Mouse (Mus musculus) embryonic facial prominence, embryonic 11.5 days (tissue): Measurements from ENCODE around the gene Arhgef17. TPM values are rescaled to one million over a fixed set of nuclear protein-coding genes. Genes with fewer than 3 reads are reported as not detected.

Experiments used
- ATAC-seq: fragments of 200-750 bp; cut with Nextera tagmentation; replicated peaks from 2 replicates; pipeline ENCODE4 v1.8.0; 2017; ENCODE audit warnings: low read depth; ENCODE audit not compliant: insufficient number of reproducible peaks, low FRiP score, low TSS enrichment
- DNase-seq: peaks from one replicate; pipeline ENCODE4 v3.0.0-alpha.2; 2015; ENCODE audit warnings: low spot score
- H3K27ac ChIP-seq: fragments of 300-500 bp; sonication (generic); replicated peaks from 2 replicates; pipeline ENCODE4 v1.5.1; 2014; ENCODE audit warnings: mild to moderate bottlenecking, low read depth, low read length, control low read depth
- H3K27me3 ChIP-seq: fragments of 300-500 bp; sonication (generic); 2 replicates; pipeline ENCODE4 v1.6.1; 2014; ENCODE audit warnings: mild to moderate bottlenecking, low read length, moderate library complexity, mixed read lengths; ENCODE audit not compliant: control insufficient read depth, insufficient read depth
- H3K36me3 ChIP-seq: fragments of 300-500 bp; sonication (generic); replicated peaks from 2 replicates; pipeline ENCODE4 v1.6.1; 2014; ENCODE audit warnings: low read depth, mild to moderate bottlenecking, low read length, moderate library complexity, mixed read lengths; ENCODE audit not compliant: control insufficient read depth, insufficient read depth
- H3K4me1 ChIP-seq: fragments of 300-500 bp; sonication (generic); 2 replicates; pipeline ENCODE4 v1.6.1; 2014; ENCODE audit warnings: low read length, mixed read lengths; ENCODE audit not compliant: control insufficient read depth, insufficient read depth
- H3K4me2 ChIP-seq: fragments of 300-500 bp; sonication (generic); 2 replicates; pipeline ENCODE4 v1.6.1; 2014; ENCODE audit warnings: low read depth, mild to moderate bottlenecking, control low read depth, low read length, moderate library complexity
- H3K4me3 ChIP-seq: fragments of 300-500 bp; sonication (generic); 2 replicates; pipeline ENCODE4 v1.5.1; 2014; ENCODE audit warnings: low read depth, low read length, control low read depth
- H3K9ac ChIP-seq: fragments of 300-500 bp; sonication (generic); replicated peaks from 2 replicates; pipeline ENCODE4 v1.6.1; 2014; ENCODE audit warnings: mild to moderate bottlenecking, control low read depth, low read length
- H3K9me3 ChIP-seq: fragments of 300-500 bp; sonication (generic); replicated peaks from 2 replicates; pipeline ENCODE4 v1.6.1; 2016; ENCODE audit warnings: mild to moderate bottlenecking, low read length, inconsistent platforms, mixed read lengths; ENCODE audit not compliant: control insufficient read depth
- whole genome bisulfite sequencing: fragments of 180-500 bp; shearing (Covaris S2); extraction: QIAGEN DNeasy Blood & Tissue Kit; methylation state at CpG from one replicate; pipeline ENCODE4 v1.1.7; 2014; 5-methylcytosine and 5-hydroxymethylcytosine counted together
- polyA plus RNA-seq: library from polyadenylated mRNA; unstranded; fragments of >200 nt; fragmentation: Nextera tagmentation; extraction: Ambion mirVana; gene quantifications from 2 replicates; pipeline ENCODE4 v1.2.1, GENCODE M21; 2014

Gene Arhgef17
- polyA plus RNA-seq, 1 experiment from 2014 or later = 8.1 TPM

DNA sequence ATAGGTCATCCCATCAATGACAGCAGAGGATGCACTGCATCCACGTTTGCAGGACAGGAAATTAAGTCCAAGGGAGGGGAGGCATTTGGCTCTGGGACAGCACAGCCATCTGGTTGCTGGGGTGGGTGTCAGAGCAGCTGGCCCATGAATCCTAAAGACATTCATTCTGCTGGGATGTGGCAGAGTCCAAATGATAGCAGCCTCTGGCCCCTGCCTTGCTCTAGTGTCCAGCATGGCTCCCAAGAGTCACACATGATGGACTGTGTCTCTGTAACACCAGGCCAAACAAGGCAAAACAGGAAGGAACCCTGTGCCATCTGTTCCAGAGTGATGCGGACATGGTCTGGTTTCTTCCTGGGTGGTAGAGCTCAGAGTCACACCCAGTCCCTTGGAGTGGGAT, 20.0 kb upstream of the Arhgef17 start:
- no peaks in the 10 kb centered on the region for H3K27me3 ChIP-seq
- H3K4me3 ChIP-seq = no peak overlapping the region
- ATAC-seq (no peak), DNase-seq (no peak)
- no peak overlapping the region for H3K4me2 ChIP-seq
- no peak overlapping the region for H3K9ac ChIP-seq
- H3K9me3 ChIP-seq = no peaks in the 10 kb centered on the region
- H3K36me3 ChIP-seq = no peaks in the 10 kb centered on the region
- H3K27ac ChIP-seq = no peak overlapping the region
- H3K4me1 ChIP-seq = no peaks in the 10 kb centered on the region
- 60% methylated on average over 2 of the region's 2 CpGs for WGBS

DNA sequence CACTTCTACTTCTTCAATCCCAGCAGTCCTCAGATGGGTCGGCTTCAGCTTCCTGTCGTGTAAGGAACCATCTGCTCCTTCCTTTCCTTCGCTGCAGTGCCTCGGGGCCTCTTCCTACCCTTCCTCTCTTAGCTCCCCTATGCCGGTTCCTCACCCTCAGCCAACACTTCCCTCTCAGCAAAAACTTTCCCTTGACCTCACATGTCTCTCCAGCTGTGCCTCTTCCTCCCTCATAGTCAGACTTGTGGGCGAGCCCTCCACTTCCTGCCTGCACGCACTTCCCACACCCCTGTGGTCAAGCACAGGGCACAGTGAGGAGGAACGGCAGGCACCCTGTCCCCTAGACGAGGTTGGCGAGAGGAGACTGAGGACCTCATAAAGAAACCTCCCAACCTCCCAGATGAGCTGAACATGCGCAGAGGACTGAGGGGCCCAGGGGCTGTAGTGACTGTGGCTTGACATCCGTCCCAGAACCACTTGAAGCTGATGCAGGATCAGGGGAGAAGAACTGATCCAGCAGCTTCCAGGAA, 18.6 kb upstream of the Arhgef17 start:
- H3K9ac ChIP-seq = no peak overlapping the region
- no peaks in the 10 kb centered on the region for H3K36me3 ChIP-seq
- 0 out of 2 replicates have a peak overlapping the region, but pooled peaks have one; percentile 47 for H3K27ac ChIP-seq
- H3K4me2 ChIP-seq = no peak overlapping the region
- WGBS = 42% methylated on average over 12 of the region's 12 CpGs
- no peaks in the 10 kb centered on the region for H3K27me3 ChIP-seq
- DNase-seq (no peak), ATAC-seq (no peak; the same call in 1 of the 2 replicates)
- no peaks in the 10 kb centered on the region for H3K4me1 ChIP-seq
- H3K9me3 ChIP-seq = no peaks in the 10 kb centered on the region
- no peak overlapping the region for H3K4me3 ChIP-seq

DNA sequence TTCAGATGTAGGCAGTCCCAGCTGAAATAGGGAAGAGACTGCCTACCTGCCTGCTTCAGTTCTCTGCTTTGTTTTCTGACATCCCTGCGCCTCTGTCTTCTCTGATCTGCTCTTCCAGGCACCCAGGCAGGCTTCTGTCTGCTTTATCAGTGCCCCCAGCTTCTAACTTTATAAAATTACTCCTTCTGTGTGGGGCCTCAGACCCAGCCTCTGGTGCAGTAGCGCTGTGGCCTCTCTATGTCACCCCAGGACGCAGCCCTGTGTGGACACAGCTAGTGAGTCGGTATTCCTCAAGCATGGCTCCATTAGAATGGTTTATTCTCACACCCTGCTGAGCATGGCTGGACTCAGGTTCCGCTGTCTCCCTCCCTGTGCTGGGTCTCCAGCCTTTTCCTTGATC, 18.1 kb upstream of the Arhgef17 start:
- WGBS = 64% methylated on average over 5 of the region's 5 CpGs
- Histone ChIP-seq H3K27ac (0 out of 2 replicates have a peak overlapping the region, but pooled peaks have one; percentile 47), H3K36me3 (no peaks in the 10 kb centered on the region), H3K4me1 (no peaks in the 10 kb centered on the region), H3K4me3 (no peak overlapping the region), H3K9me3 (no peaks in the 10 kb centered on the region), H3K27me3 (no peaks in the 10 kb centered on the region), H3K4me2 (no peak overlapping the region), H3K9ac (no peak overlapping the region)
- ATAC-seq = no peak
- no peak for DNase-seq

DNA sequence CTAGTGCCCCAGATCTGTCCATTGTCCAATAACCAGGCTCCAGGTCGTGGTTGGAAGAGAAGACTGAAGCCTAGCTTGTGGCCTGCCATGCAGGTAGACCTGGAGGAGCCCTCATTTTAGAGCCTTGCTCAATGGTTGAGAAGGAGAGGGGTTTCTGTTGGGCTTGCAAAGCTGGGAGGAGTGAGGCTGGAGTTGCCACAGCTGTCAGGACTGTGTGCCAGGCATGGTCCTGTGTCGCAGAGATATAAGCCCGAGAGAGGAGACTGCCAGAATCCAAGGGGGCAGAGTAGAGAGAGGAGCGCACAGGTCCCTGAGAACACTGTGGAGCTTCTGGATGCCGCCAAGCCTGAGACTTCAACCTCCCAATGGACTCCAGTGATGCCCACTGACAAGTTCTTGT, 12.8 kb upstream of the Arhgef17 start:
- WGBS = 87% methylated on average over 5 of the region's 5 CpGs
- Histone ChIP-seq H3K27me3 (no peaks in the 10 kb centered on the region), H3K27ac (no peak overlapping the region), H3K4me3 (no peak overlapping the region), H3K4me1 (no peaks in the 10 kb centered on the region), H3K9ac (no peak overlapping the region), H3K36me3 (no peaks in the 10 kb centered on the region), H3K9me3 (no peaks in the 10 kb centered on the region), H3K4me2 (no peak overlapping the region)
- DNase-seq (no peak), ATAC-seq (no peak)

DNA sequence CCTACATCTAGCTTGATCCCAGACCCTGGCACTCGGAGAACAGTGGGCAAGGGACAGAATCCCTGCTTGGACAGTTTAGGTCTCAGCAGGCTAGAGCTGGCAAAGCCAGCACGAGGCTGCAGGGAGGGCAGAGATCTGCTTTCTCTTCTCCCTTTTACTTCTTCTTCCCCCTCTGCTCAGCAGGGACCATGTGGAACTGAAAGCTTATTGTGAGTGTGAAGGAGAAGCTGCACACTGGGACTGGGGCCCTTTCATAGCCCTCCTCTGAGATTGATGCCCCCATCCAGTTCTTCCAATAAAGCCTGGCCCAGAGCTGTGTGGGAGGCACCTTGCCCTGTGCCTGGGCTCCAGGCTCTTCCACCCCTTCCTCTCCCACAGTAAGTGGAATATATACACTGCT, 12.4 kb upstream of the Arhgef17 start:
- Histone ChIP-seq H3K27ac (no peak overlapping the region), H3K4me3 (no peak overlapping the region), H3K27me3 (no peaks in the 10 kb centered on the region), H3K4me1 (no peaks in the 10 kb centered on the region), H3K9ac (no peak overlapping the region), H3K4me2 (no peak overlapping the region), H3K36me3 (no peaks in the 10 kb centered on the region), H3K9me3 (no peaks in the 10 kb centered on the region)
- ATAC-seq (no peak), DNase-seq (no peak)
- 70% methylated on average over 2 of the region's 2 CpGs for WGBS

DNA sequence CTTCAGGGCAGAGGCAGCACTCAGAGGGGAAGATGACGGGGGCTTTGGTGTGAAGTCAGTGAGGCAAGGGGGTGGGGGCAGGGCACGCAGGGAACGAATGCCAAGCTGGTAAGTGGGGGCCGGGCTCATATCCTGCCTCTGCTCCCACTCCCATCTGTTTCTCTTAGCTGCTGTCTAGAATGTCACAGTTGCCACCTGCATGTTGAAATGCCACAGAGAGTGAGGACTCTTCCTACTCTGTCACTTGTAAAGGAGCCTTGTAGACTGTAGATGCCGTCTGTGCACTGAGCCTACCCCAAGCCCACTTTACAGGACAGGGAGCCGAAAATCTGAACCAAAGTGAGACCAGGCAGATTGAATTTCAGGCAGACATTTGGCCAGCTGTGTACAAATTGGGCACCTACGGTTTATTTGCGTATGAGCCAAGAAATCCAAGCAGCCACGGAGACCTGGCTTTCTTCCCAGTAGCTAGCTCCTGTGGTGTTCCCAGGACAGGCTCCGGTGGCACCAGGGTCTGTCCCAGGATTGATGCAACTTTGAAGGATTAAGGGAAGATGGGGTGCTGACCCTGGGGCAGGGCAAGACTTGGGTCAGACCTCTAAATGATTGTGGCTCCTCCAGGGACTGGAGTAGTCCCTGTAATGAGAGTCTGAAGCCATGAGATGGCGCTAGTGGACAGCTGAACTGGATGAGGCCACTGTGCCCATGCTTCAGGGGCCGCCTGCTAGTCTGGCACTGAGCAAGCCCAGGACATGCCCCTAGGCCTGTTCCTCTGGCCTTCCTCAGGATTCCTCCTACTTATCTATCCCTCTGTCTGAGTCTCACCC, 11.1 kb upstream of the Arhgef17 start:
- Histone ChIP-seq H3K27ac (no peak overlapping the region), H3K4me2 (no peak overlapping the region), H3K9ac (no peak overlapping the region), H3K27me3 (no peaks in the 10 kb centered on the region), H3K9me3 (no peaks in the 10 kb centered on the region), H3K4me1 (no peaks in the 10 kb centered on the region), H3K36me3 (no peaks in the 10 kb centered on the region), H3K4me3 (no peak overlapping the region)
- WGBS = 45% methylated on average over 12 of the region's 12 CpGs
- DNase-seq (peak; percentile 77), ATAC-seq (peak; percentile 73; the same call in 1 of the 2 replicates)

DNA sequence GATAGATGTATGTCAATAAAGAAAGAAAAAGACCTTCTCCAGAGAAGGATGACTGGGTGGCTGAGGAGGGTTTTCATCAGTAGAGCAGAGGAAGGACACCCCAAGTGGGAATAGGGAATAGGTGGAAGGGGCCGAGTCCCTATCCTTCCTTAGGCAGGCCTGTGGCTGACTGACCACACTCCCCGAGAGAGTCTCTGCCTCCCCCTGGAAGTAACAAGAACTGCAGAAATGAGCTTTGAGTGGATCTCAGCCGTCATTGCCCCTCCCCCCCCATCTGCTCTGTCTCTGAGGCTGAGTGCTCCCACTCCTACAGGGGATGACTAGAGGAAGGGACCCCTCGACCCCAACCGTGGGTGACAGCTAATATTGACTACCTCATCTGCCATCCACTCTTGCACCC, 9.3 kb upstream of the Arhgef17 start:
- H3K4me3 ChIP-seq = no peak overlapping the region
- H3K4me1 ChIP-seq = no peaks in the 10 kb centered on the region
- H3K9me3 ChIP-seq = no peaks in the 10 kb centered on the region
- no peak overlapping the region for H3K9ac ChIP-seq
- no peaks in the 10 kb centered on the region for H3K36me3 ChIP-seq
- H3K27me3 ChIP-seq = no peaks in the 10 kb centered on the region
- H3K27ac ChIP-seq = no peak overlapping the region
- no peak overlapping the region for H3K4me2 ChIP-seq
- WGBS = 30% methylated on average over 5 of the region's 5 CpGs
- ATAC-seq (no peak), DNase-seq (no peak)

DNA sequence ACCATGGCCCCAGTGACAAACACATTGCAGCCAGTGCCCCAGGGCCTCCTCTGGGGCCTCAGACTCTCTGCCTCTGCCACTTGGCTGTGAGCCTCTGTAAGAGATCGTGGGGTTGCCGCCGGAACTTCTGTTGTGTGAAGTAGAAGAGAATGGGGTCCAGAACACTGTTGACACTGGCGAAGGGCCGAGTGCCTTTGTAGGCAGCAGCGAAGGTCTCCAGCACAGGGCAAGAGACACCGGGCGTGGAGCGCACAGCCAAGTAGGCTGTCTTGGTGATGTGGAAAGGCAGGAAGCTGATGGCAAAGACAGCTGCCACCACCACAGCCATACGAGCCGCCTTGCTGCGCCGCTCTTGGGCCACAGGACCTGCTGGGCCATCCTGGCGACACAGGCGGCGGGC, 6.2 kb upstream of the Arhgef17 start:
- Histone ChIP-seq H3K4me2 (no peak overlapping the region), H3K4me1 (no peaks in the 10 kb centered on the region), H3K9me3 (no peaks in the 10 kb centered on the region), H3K36me3 (no peaks in the 10 kb centered on the region), H3K27me3 (no peaks in the 10 kb centered on the region), H3K27ac (no peak overlapping the region), H3K9ac (no peak overlapping the region), H3K4me3 (no peak overlapping the region)
- ATAC-seq = no peak
- 89% methylated on average over 16 of the region's 16 CpGs for WGBS
- no peak for DNase-seq
